Mouse (Mus musculus) liver, postnatal 0 days (tissue): ENCODE results near the gene Irak1.

ENCODE experiments used
- CTCF ChIP-seq: sonication (generic); IDR thresholded peaks from 2 replicates; pipeline ENCODE4 v1.5.1; 2016; ENCODE audit warnings: antibody characterized with exemption, low read depth
- EP300 ChIP-seq: IDR thresholded peaks from 2 replicates; pipeline ENCODE4 v1.6.1; 2016; ENCODE audit warnings: antibody characterized with exemption, low read depth, mild to moderate bottlenecking

DNA sequence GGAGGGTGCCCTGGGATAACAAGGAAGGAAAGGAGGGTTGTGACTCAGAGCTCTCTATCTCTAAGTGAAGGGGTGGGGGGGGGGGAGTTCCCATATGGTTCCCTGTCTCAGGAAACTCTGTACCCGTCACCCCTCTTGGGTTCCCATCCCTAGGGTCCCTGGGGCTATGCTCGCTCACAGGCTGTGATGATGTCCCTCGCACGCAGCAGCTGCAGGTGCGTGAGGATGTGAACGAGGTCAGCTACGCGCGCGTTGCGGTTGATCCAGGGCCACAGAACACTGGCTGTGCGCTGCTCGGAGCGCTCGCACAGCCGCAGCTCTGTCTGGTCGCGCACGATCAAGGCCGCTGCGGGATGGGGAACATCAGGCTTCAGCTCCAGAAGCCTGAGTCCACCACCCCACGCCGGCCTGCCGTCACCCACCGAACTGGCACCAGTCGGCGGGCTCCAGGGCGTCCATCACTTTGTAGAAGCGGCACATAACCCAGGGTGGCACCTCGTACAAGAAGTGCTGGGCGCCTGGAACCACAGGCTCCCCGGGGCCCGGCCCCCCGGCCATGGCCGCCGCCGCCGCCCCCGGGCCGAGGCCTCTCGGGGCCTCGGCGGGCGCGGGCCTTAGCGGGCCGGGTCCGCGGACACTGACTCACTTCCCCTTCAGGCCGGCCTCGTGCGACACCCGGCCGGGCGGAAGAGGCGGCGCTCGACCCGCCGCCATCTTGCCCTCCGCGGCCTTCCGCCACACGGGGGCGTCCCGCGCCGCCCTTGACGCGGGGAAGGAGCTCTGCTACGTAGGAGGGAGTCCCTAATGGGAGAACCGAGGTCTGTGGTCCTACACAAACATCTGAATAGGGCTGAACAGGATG lies at the start of gene Irak1:
- TF ChIP-seq CTCF (peak; percentile 82), EP300 (no peak)
